Mouse (Mus musculus): ENCODE data around the gene Gm11020.
"Not testable (repeated sequence)": the region's sequence is repeated elsewhere in the genome, so short reads cannot be mapped to it uniquely, and the experiment has no call there.

- TF ChIP-seq CTCF (IDR thresholded peaks at IDR 0.05); EP300 (IDR thresholded peaks at IDR 0.05; ENCODE audit: insufficient read depth, low read depth, low read length): not testable (repeated sequence)
Observed at GRCm38 (mm10) chr8:104321267-104321666, at the start of gene Gm11020.
